In genomic region chr5:16802726-16803125, GRCm38 (mm10) we compare ENCODE assay signal across 28 mouse cellular contexts. TPM values are rescaled to one million over a fixed set of nuclear protein-coding genes. Genes with fewer than 3 reads are reported as not detected.
"Had no signal": no experiment of that assay in that cellular context is flagged by ENCODE, and none has a peak within 500 bp of the region (broad histone marks: within the 10 kb centered on the region; RNA-seq: fewer than 3 reads in every experiment).

No protein-coding gene starts in this region.

- H3K4me1 ChIP-seq: limb, embryonic 15.5 days; liver, embryonic 12.5 days; liver, embryonic 15.5 days; lung, embryonic 15.5 days; megakaryocyte, embryonic 14.5 days; midbrain, embryonic 10.5 days; midbrain, embryonic 13.5 days; neural tube, embryonic 13.5 days had no signal

- H3K4me3 ChIP-seq: limb, embryonic 15.5 days; liver, embryonic 12.5 days; liver, embryonic 15.5 days; lung, embryonic 15.5 days; megakaryocyte, embryonic 14.5 days; midbrain, embryonic 10.5 days; midbrain, embryonic 13.5 days; myocyte; neural tube, embryonic 13.5 days had no signal

- H3K4me2 ChIP-seq: limb, embryonic 15.5 days; liver, embryonic 12.5 days; liver, embryonic 15.5 days; lung, embryonic 15.5 days; midbrain, embryonic 13.5 days; neural tube, embryonic 13.5 days had no signal

- DNase-seq: kidney, adult 18-20 months; kidney, adult 9 months; kidney, postnatal 14 days; kidney, postnatal 4 days; left cerebral cortex, postnatal 4 days; lung, adult 18-20 months; lung, postnatal 36 days; retina, postnatal 1 day; right cerebral cortex, postnatal 25 days; thymus, adult 18-20 months; thymus, postnatal 36 days had no signal

- H3K9ac ChIP-seq: limb, embryonic 15.5 days; liver, embryonic 12.5 days; liver, embryonic 15.5 days; lung, embryonic 15.5 days; midbrain, embryonic 13.5 days; neural tube, embryonic 13.5 days had no signal

- H3K9me3 ChIP-seq: limb, embryonic 15.5 days; liver, embryonic 12.5 days; liver, embryonic 15.5 days; lung, embryonic 15.5 days; megakaryocyte, embryonic 14.5 days; midbrain, embryonic 10.5 days; midbrain, embryonic 13.5 days; neural tube, embryonic 13.5 days had no signal

- H3K36me3 ChIP-seq: limb, embryonic 15.5 days; liver, embryonic 12.5 days; liver, embryonic 15.5 days; lung, embryonic 15.5 days; midbrain, embryonic 10.5 days; midbrain, embryonic 13.5 days; neural tube, embryonic 13.5 days had no signal

- ATAC-seq: liver, embryonic 12.5 days; midbrain, embryonic 13.5 days; midbrain, embryonic 16.5 days had no signal

- H3K27me3 ChIP-seq: limb, embryonic 15.5 days; liver, embryonic 12.5 days; liver, embryonic 15.5 days; lung, embryonic 15.5 days; megakaryocyte, embryonic 14.5 days; midbrain, embryonic 13.5 days; neural tube, embryonic 13.5 days had no signal

- H3K27ac ChIP-seq: limb, embryonic 15.5 days; liver, embryonic 12.5 days; liver, embryonic 15.5 days; lung, embryonic 15.5 days; midbrain, embryonic 10.5 days; midbrain, embryonic 13.5 days; neural tube, embryonic 13.5 days had no signal

RNA-seq across cellular contexts. Expression of gene Gm28710, which starts 11.1 kb away (rescaled TPM):
- total RNA-seq: layer of hippocampus, adult 18-20 months; layer of hippocampus, postnatal 14 days; left cerebral cortex, adult 8-10 months; left cerebral cortex, postnatal 4 days; monocyte, adult 5-6 weeks; neutrophil, adult 5-6 weeks had no signal
- polyA plus RNA-seq: kidney, embryonic 16.5 days; limb, embryonic 15.5 days; liver, embryonic 12.5 days; liver, embryonic 15.5 days; lung, embryonic 15.5 days; midbrain, embryonic 10.5 days; midbrain, embryonic 13.5 days; midbrain, embryonic 16.5 days; neural tube, embryonic 13.5 days; spleen, adult 2 months had no signal
